Mouse (Mus musculus) heart, adult 2 months (tissue): ENCODE measurements around the gene Zdhhc13. TPM values are rescaled to one million over a fixed set of nuclear protein-coding genes. Genes with fewer than 3 reads are reported as not detected.

ENCODE experiments used
- DNase-seq, 2 experiments: peaks; one replicate each; pipeline ENCODE4 v3.0.0; 2021
- H3K27ac ChIP-seq: fragments of 200-600 bp; 2 replicates; pipeline ENCODE4 v1.8.1; 2022
- H3K27me3 ChIP-seq: fragments of 200-500 bp; 2 replicates; pipeline ENCODE4 v1.6.1; 2012; ENCODE audit warnings: mild to moderate bottlenecking, low read length, inconsistent platforms, mixed read lengths; ENCODE audit not compliant: control insufficient read depth, insufficient read depth
- H3K36me3 ChIP-seq: fragments of 200-500 bp; 2 replicates; pipeline ENCODE4 v1.6.1; 2012; ENCODE audit warnings: low read length, inconsistent platforms; ENCODE audit not compliant: control insufficient read depth, insufficient read depth
- H3K4me1 ChIP-seq: fragments of 200-500 bp; 2 replicates; pipeline ENCODE4 v1.6.1; 2011; ENCODE audit warnings: low read length; ENCODE audit not compliant: control insufficient read depth, insufficient read depth
- H3K4me3 ChIP-seq: fragments of 200-600 bp; 2 replicates; pipeline ENCODE4 v1.8.1; 2022
- H3K79me2 ChIP-seq: fragments of 200-500 bp; replicated peaks from 2 replicates; pipeline ENCODE4 v1.6.1; 2012; ENCODE audit warnings: mild to moderate bottlenecking, inconsistent platforms, low read length, moderate library complexity, mixed read lengths; ENCODE audit not compliant: control insufficient read depth, insufficient read depth
- H3K9ac ChIP-seq: fragments of 200-500 bp; 2 replicates; pipeline ENCODE4 v1.6.1; 2012; ENCODE audit warnings: low read depth, mild to moderate bottlenecking, control low read depth, inconsistent platforms, low read length, mixed read lengths
- CTCF ChIP-seq: fragments of 200-600 bp; IDR thresholded peaks from 2 replicates; pipeline ENCODE4 v1.8.1; 2022; ENCODE audit warnings: antibody characterized with exemption, mild to moderate bottlenecking, moderate library complexity
- EP300 ChIP-seq: fragments of 200-500 bp; IDR thresholded peaks from 2 replicates; pipeline ENCODE4 v1.6.1; 2011; ENCODE audit warnings: low read depth, low read length, control low read depth; ENCODE audit not compliant: insufficient read depth
- POLR2A ChIP-seq: fragments of 200-500 bp; IDR thresholded peaks from 2 replicates; pipeline ENCODE4 v1.6.1; 2011; ENCODE audit warnings: mild to moderate bottlenecking, low read depth, low read length, control low read depth; ENCODE audit not compliant: insufficient read depth
- WGBS: fragments of 180-500 bp; shearing (Covaris S2); methylation state at CpG from one replicate; pipeline ENCODE4 v1.1.7; 2018; 5-methylcytosine and 5-hydroxymethylcytosine counted together
- intact Hi-C: fragments of 180-260 bp; cut with DNase I; formaldehyde crosslinking; loops from one replicate; pipeline ENCODE4 v1.15.1; 2025
- polyA plus RNA-seq: library from polyadenylated mRNA; depleted of rRNA; stranded (reverse); fragments of >200 nt; gene quantifications from 2 replicates; pipeline ENCODE4 v1.2.3, GENCODE M21; 2012
- total RNA-seq, 2 experiments: library from RNA; stranded (reverse); gene quantifications; 2 replicates each; pipeline ENCODE4 v1.2.3; 2021

Zdhhc13 gene
- total and polyA plus RNA-seq, 3 experiments: 7.1 to 11.0 (median 10.9) TPM

DNA sequence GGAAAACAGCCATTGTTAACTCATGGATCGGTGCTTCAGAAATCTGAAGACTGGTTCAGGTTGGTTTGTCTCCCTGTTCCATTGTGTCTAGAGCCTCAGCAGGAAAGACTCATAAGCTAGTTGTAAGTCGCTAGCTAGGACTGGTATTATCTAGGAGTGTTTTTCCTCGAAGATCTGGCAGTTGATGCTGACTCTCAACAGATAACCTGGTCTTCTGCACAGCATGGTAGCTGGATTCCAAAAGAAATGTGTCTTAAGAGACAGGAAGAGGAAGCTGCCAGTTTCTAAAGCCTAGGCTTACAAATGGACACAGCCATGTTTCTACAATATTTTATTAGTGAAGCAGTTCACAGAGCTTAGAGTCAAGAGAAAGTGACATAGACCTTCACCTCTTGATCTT is 2.6 kb downstream of the Zdhhc13 start:
- no peaks in the 10 kb centered on the region for H3K27me3 ChIP-seq
- no peaks in the 10 kb centered on the region for H3K4me1 ChIP-seq
- intact Hi-C loops: no loop called here
- H3K36me3 ChIP-seq: peaks cover 3% of the 10 kb centered on the region; the same call in 1 of the 2 replicates
- H3K4me3 ChIP-seq: no peak overlapping the region
- no peak overlapping the region for H3K27ac ChIP-seq
- DNase-seq: no peak
- WGBS: 77% methylated on average over 3 of the region's 3 CpGs
- TF ChIP-seq POLR2A: no peak
- TF ChIP-seq CTCF: no peak
- TF ChIP-seq EP300: no peak
- no peaks in the 10 kb centered on the region for H3K79me2 ChIP-seq
- H3K9ac ChIP-seq: no peak overlapping the region

DNA sequence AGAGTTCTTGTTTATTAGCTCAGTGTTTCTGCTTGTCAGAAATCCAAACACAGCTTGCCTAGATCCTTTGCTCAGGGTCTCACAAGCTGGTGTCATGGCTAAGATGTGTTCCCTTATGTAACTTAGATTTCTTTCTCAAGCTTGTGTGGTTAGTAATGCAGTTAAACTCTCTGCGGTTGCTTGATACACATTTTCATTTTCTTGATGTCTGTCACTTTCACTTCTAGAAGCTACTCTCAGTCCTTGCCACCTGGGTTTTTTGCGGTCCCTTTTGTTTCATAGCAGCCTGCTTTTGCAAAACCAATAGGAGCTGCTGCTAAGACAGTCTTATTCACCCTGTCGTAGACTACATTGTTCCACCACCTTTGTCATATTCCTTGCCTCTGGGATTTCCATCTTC is 6.3 kb downstream of the Zdhhc13 start:
- Histone ChIP-seq H3K4me3 (no peak overlapping the region), H3K9ac (no peak overlapping the region), H3K27ac (no peak overlapping the region), H3K27me3 (no peaks in the 10 kb centered on the region), H3K4me1 (no peaks in the 10 kb centered on the region), H3K79me2 (no peaks in the 10 kb centered on the region), H3K36me3 (no peaks in the 10 kb centered on the region)
- intact Hi-C loops: no loop called here
- TF ChIP-seq POLR2A (no peak), EP300 (no peak), CTCF (no peak)
- 84% methylated on average over 3 of the region's 3 CpGs for WGBS
- no peak for DNase-seq

- WGBS: 92% methylated on average over 7 of the region's 7 CpGs
- Histone ChIP-seq H3K4me3 (no peak overlapping the region), H3K36me3 (no peaks in the 10 kb centered on the region), H3K27me3 (no peaks in the 10 kb centered on the region), H3K27ac (no peak overlapping the region), H3K9ac (no peak overlapping the region), H3K4me1 (no peaks in the 10 kb centered on the region), H3K79me2 (no peaks in the 10 kb centered on the region)
- intact Hi-C loops: no loop called here
- no peak for DNase-seq
- TF ChIP-seq POLR2A (no peak), CTCF (no peak), EP300 (no peak)
These were observed 14.6 kb downstream of the Zdhhc13 start for GRCm38 (mm10) chr7:48803381-48803780.

DNA sequence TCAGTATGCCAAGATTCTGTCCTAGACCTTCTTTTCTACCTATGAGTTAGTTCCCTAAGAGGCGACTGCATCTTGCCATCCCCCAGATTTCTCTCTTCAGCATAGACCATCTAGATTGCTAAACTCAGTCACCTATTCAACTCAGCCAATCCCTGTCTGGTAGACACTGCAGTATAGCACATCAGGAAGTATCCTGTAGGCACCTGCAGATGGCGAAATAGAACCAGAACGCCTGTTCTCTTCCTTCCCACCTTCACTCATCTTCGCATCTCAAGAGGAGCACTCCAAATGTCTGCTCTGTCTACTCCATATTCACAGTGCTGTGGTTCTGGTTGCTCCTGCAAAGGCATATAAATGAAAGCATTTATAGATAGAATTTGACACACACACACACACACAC is 17.8 kb downstream of the Zdhhc13 start:
- WGBS: 86% methylated on average over 4 of the region's 4 CpGs

GRCm38 (mm10) chr7:48810652-48811051 is 21.8 kb downstream of the Zdhhc13 start:
- DNase-seq: no peak
- Histone ChIP-seq H3K4me1 (no peaks in the 10 kb centered on the region), H3K9ac (no peak overlapping the region), H3K36me3 (no peaks in the 10 kb centered on the region), H3K4me3 (no peak overlapping the region), H3K79me2 (no peaks in the 10 kb centered on the region), H3K27ac (no peak overlapping the region), H3K27me3 (no peaks in the 10 kb centered on the region)
- no peak for TF ChIP-seq POLR2A
- no peak for TF ChIP-seq EP300
- no peak for TF ChIP-seq CTCF
- 100% methylated on average over 1 of the region's 1 CpGs for WGBS
- intact Hi-C loops: loop anchor here (10.0 kb wide), 1 partner anchor 314 kb away; no protein-coding TSS in a partner anchor

More for the DNA sequence above, 17.8 kb downstream of the Zdhhc13 start:
- Histone ChIP-seq H3K79me2 (no peaks in the 10 kb centered on the region), H3K27me3 (no peaks in the 10 kb centered on the region), H3K36me3 (no peaks in the 10 kb centered on the region), H3K4me1 (no peaks in the 10 kb centered on the region), H3K27ac (no peak overlapping the region), H3K9ac (no peak overlapping the region), H3K4me3 (no peak overlapping the region)
- intact Hi-C loops: no loop called here
- no peak for DNase-seq
- TF ChIP-seq POLR2A (no peak), CTCF (peak; percentile 28)

GRCm38 (mm10) chr7:48812358-48812757 is 23.6 kb downstream of the Zdhhc13 start:
- H3K36me3 ChIP-seq: no peaks in the 10 kb centered on the region; the same call in 1 of the 2 replicates
- H3K4me1 ChIP-seq: no peaks in the 10 kb centered on the region
- H3K27me3 ChIP-seq: no peaks in the 10 kb centered on the region
- intact Hi-C loops: loop anchor here (1.0 to 10.0 kb wide), 2 partner anchors 64 to 312 kb away; no protein-coding TSS in a partner anchor
- TF ChIP-seq POLR2A (no peak), CTCF (peak; percentile 67), EP300 (0 out of 2 replicates have a peak, but pooled peaks have one; percentile 60)
- no peaks in the 10 kb centered on the region for H3K79me2 ChIP-seq
- no peak overlapping the region for H3K4me3 ChIP-seq
- H3K27ac ChIP-seq: no peak overlapping the region
- no peak overlapping the region for H3K9ac ChIP-seq
- no peak for DNase-seq
